Mouse (Mus musculus) neural tube, embryonic 14.5 days (tissue): Measurements from ENCODE around the gene Spock1. TPM values are rescaled to one million over a fixed set of nuclear protein-coding genes. Genes with fewer than 3 reads are reported as not detected.
"Not testable (repeated sequence)": the region's sequence is repeated elsewhere in the genome, so short reads cannot be mapped to it uniquely, and the experiment has no call there.

ENCODE experiments used
- ATAC-seq: fragments of 200-750 bp; cut with Nextera tagmentation; 2 replicates; pipeline ENCODE4 v1.8.0; 2017; ENCODE audit warnings: low read depth, mild to moderate bottlenecking, moderate TSS enrichment, moderate library complexity
- H3K27ac ChIP-seq: fragments of 300-500 bp; sonication (generic); 2 replicates; pipeline ENCODE4 v1.5.1; 2014; ENCODE audit warnings: low read depth, mild to moderate bottlenecking, control low read depth, low read length, moderate library complexity, mixed read lengths
- H3K27me3 ChIP-seq: fragments of 300-500 bp; sonication (generic); 2 replicates; pipeline ENCODE4 v1.6.1; 2014; ENCODE audit warnings: low read length; ENCODE audit not compliant: control insufficient read depth, insufficient read depth
- H3K36me3 ChIP-seq: fragments of 300-500 bp; sonication (generic); 2 replicates; pipeline ENCODE4 v1.6.1; 2014; ENCODE audit warnings: low read length, mixed read lengths; ENCODE audit not compliant: control insufficient read depth, insufficient read depth
- H3K4me1 ChIP-seq: fragments of 300-500 bp; sonication (generic); 2 replicates; pipeline ENCODE4 v1.6.1; 2014; ENCODE audit warnings: low read length; ENCODE audit not compliant: control insufficient read depth, insufficient read depth
- H3K4me2 ChIP-seq: fragments of 300-500 bp; sonication (generic); 2 replicates; pipeline ENCODE4 v1.6.1; 2014; ENCODE audit warnings: mild to moderate bottlenecking, low read depth, low read length, control low read depth
- H3K4me3 ChIP-seq: fragments of 300-500 bp; sonication (generic); 2 replicates; pipeline ENCODE4 v1.5.1; 2014; ENCODE audit warnings: low read depth, low read length, control low read depth, mixed read lengths
- H3K9ac ChIP-seq: fragments of 300-500 bp; sonication (generic); replicated peaks from 2 replicates; pipeline ENCODE4 v1.6.1; 2014; ENCODE audit warnings: low read depth, mild to moderate bottlenecking, control low read depth, low read length, mixed read lengths
- H3K9me3 ChIP-seq: fragments of 300-500 bp; sonication (generic); 2 replicates; pipeline ENCODE4 v1.6.1; 2016; ENCODE audit warnings: low read length; ENCODE audit not compliant: control insufficient read depth
- WGBS: fragments of 180-500 bp; shearing (Covaris S2); extraction: QIAGEN DNeasy Blood & Tissue Kit; methylation state at CpG from one replicate; pipeline ENCODE4 v1.1.7; 2014; 5-methylcytosine and 5-hydroxymethylcytosine counted together
- polyA plus RNA-seq: library from polyadenylated mRNA; unstranded; fragments of >200 nt; fragmentation: Nextera tagmentation; extraction: Ambion mirVana; gene quantifications from 2 replicates; pipeline ENCODE4 v1.2.1, GENCODE M21; 2014

Gene Spock1
- polyA plus RNA-seq, 1 experiment from 2014 or later, result 157 TPM

- Histone ChIP-seq H3K9me3 (no peaks in the 10 kb centered on the region), H3K4me2 (no peak overlapping the region), H3K4me1 (no peaks in the 10 kb centered on the region), H3K9ac (no peak overlapping the region), H3K27me3 (no peaks in the 10 kb centered on the region), H3K27ac (no peak overlapping the region), H3K36me3 (no peaks in the 10 kb centered on the region), H3K4me3 (no peak overlapping the region)
- ATAC-seq, result no peak
- WGBS, result 82% methylated on average over 7 of the region's 7 CpGs
Observed at GRCm38 (mm10) chr13:57501552-57501951, 406.6 kb downstream of the Spock1 start.

DNA sequence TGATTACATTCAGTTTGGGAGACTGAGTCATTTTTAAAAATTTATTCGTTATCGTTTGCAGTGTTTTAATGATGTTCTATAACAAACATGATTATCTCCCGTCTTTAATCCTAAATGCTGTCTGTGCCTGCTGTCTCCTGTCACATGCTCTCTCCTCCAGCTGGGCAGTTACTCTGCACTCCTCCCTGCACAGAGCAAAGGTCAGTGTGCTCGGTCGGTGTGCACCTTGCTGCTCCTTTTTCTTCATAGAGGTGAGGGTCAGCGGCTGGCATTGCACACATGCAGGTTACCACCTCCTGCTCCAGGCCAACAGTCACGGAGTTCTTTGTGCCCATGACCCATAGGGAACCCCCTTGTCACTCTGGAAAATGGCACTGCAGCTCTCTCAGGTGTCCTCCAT lies 411.4 kb downstream of the Spock1 start:
- 81% methylated on average over 7 of the region's 7 CpGs for WGBS
- Histone ChIP-seq H3K27ac (no peak overlapping the region), H3K4me2 (no peak overlapping the region), H3K9ac (no peak overlapping the region), H3K36me3 (no peaks in the 10 kb centered on the region), H3K27me3 (no peaks in the 10 kb centered on the region), H3K4me1 (no peaks in the 10 kb centered on the region), H3K9me3 (no peaks in the 10 kb centered on the region), H3K4me3 (no peak overlapping the region)
- ATAC-seq, result no peak

DNA sequence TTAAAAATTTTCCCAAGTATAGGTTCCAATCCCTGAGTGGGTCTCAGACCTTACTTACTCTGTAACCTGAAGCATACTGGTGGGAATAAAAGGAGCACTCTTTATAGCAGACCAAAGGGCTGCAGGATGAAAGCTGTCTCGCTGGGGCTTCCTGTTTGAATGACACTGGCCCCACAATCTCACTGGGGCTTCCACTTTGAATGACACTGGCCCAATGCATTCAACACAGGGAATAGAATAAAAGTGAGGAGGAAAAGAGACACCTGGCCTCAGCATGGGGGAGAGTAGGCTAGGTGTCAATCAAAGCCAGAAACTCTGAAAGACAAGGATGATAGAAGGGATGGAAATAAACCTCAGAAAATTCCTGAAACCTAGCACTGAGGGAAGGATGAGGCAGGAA lies 413.3 kb downstream of the Spock1 start:
- H3K36me3 ChIP-seq, result no peaks in the 10 kb centered on the region
- no peaks in the 10 kb centered on the region for H3K4me1 ChIP-seq
- H3K27me3 ChIP-seq, result no peaks in the 10 kb centered on the region
- H3K4me3 ChIP-seq, result no peak overlapping the region
- no peak overlapping the region for H3K4me2 ChIP-seq
- no peak overlapping the region for H3K27ac ChIP-seq
- H3K9ac ChIP-seq, result no peak overlapping the region
- no peaks in the 10 kb centered on the region for H3K9me3 ChIP-seq
- WGBS, result 26% methylated on average over 1 of the region's 1 CpGs
- no peak for ATAC-seq

GRCm38 (mm10) chr13:57488926-57489325 lies 419.2 kb downstream of the Spock1 start:
- 91% methylated on average over 8 of the region's 8 CpGs for WGBS

GRCm38 (mm10) chr13:57484426-57485168 lies 423.5 kb downstream of the Spock1 start:
- no peak overlapping the region for H3K27ac ChIP-seq
- H3K4me2 ChIP-seq, result no peak overlapping the region
- H3K4me3 ChIP-seq, result no peak overlapping the region
- H3K4me1 ChIP-seq, result no peaks in the 10 kb centered on the region
- no peak for ATAC-seq
- no peaks in the 10 kb centered on the region for H3K9me3 ChIP-seq
- no peaks in the 10 kb centered on the region for H3K36me3 ChIP-seq
- 79% methylated on average over 16 of the region's 16 CpGs for WGBS
- no peaks in the 10 kb centered on the region for H3K27me3 ChIP-seq
- H3K9ac ChIP-seq, result no peak overlapping the region

More at GRCm38 (mm10) chr13:57488926-57489325, 419.2 kb downstream of the Spock1 start:
- no peaks in the 10 kb centered on the region for H3K4me1 ChIP-seq
- H3K9me3 ChIP-seq, result no peaks in the 10 kb centered on the region
- no peaks in the 10 kb centered on the region for H3K36me3 ChIP-seq
- ATAC-seq, result no peak
- no peak overlapping the region for H3K4me3 ChIP-seq
- no peaks in the 10 kb centered on the region for H3K27me3 ChIP-seq
- H3K9ac ChIP-seq, result no peak overlapping the region
- H3K27ac ChIP-seq, result no peak overlapping the region
- H3K4me2 ChIP-seq, result no peak overlapping the region

DNA sequence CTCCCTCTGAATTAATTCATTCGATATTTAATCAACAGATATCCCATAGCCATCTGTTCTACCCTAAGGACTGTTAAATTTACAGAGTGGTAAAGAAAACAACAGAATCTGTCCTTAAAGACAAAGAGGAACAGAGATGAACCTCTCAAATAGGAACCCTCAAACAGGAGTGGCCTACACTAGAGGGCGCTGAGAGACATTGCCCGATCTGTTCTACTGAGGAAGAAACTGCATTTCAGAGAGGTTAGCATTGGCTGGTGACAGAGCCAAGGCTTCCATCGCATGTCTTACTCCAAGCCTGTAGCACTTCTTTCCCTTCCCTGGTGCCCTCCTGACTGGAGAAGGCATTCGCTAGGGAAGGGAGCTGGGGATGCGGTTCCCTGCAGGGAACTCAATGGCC lies 431.4 kb downstream of the Spock1 start:
- Histone ChIP-seq H3K9ac (no peak overlapping the region), H3K4me1 (no peaks in the 10 kb centered on the region), H3K4me3 (no peak overlapping the region), H3K27me3 (no peaks in the 10 kb centered on the region), H3K4me2 (no peak overlapping the region), H3K9me3 (no peaks in the 10 kb centered on the region), H3K27ac (no peak overlapping the region), H3K36me3 (no peaks in the 10 kb centered on the region)
- WGBS, result 30% methylated on average over 6 of the region's 6 CpGs
- ATAC-seq, result no peak

DNA sequence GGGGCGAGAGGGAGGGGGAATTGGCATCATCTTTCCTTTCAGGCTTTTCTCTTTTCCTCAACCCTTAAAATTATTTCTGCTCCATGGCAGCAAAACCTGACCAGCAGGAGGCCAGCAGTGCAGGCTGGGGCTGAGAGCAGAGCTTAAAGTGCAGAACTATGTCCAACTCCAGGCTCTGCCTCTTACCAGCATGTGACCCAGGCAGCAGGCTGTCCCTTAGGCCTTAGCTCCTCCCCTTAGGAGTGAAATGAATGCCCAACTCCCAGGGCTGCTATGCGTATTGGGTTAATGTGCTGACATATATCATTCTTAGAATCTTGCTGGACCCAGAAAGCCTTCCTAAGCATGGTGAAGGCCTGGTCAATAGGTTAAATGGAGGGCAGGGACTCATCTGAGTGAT lies 434.1 kb downstream of the Spock1 start:
- H3K9ac ChIP-seq, result no peak overlapping the region
- H3K9me3 ChIP-seq, result no peaks in the 10 kb centered on the region
- no peak for ATAC-seq
- no peaks in the 10 kb centered on the region for H3K4me1 ChIP-seq
- WGBS, result 64% methylated on average over 2 of the region's 2 CpGs
- H3K36me3 ChIP-seq, result no peaks in the 10 kb centered on the region
- no peak overlapping the region for H3K27ac ChIP-seq
- no peak overlapping the region for H3K4me3 ChIP-seq
- no peak overlapping the region for H3K4me2 ChIP-seq
- H3K27me3 ChIP-seq, result no peaks in the 10 kb centered on the region

DNA sequence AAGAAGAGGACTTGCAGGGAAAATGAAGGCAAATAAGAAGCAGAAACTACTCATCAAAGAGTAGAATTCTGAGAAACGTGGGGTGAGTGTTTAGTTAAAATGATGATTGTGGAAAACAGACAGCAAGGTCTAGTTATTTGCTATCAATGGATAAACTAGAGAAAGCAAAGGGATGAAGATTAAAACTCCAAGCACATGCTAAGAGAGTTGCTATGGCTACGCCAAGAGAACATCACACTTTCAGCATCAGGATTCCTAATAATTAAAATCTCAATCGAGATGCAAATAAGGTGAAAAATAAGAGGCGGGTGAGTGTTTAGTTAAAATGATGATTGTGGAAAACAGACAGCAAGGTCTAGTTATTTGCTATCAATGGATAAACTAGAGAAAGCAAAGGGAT lies 437.2 kb downstream of the Spock1 start:
- H3K4me3 ChIP-seq, H3K27me3 ChIP-seq, H3K9ac ChIP-seq, H3K9me3 ChIP-seq, H3K4me1 ChIP-seq, H3K27ac ChIP-seq, H3K36me3 ChIP-seq, H3K4me2 ChIP-seq, ATAC-seq: not testable (repeated sequence)
- 75% methylated on average over 3 of the region's 4 CpGs for WGBS

DNA sequence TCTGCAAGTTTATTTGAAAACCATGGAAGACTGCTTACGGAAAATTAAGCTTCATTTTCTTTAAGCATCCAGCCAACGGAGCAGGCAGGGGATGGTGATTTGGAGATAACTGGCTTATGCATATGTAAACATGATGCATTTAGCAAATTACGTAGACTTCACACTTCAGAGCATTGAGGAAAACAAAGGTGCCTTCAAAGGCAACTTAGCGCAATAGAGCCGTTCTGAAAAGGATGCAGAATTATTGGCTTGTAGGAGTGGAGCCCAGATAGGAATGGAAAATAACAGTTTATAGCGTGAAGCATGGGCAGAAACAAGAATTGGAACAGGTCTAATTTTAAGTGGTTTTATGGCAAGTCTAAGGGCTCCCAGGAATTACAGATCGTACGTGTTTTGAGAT lies 448.2 kb downstream of the Spock1 start:
- no peak overlapping the region for H3K9ac ChIP-seq
- no peaks in the 10 kb centered on the region; the same call in 1 of the 2 replicates for H3K4me1 ChIP-seq
- WGBS, result 58% methylated on average over 8 of the region's 8 CpGs
- H3K27me3 ChIP-seq, result no peaks in the 10 kb centered on the region
- no peak overlapping the region for H3K4me2 ChIP-seq
- no peak for ATAC-seq
- H3K27ac ChIP-seq, result peak overlapping the region; percentile 66; the same call in 1 of the 2 replicates
- H3K9me3 ChIP-seq, result no peaks in the 10 kb centered on the region
- H3K4me3 ChIP-seq, result no peak overlapping the region
- no peaks in the 10 kb centered on the region for H3K36me3 ChIP-seq
